Mouse (Mus musculus) R1 (cell line): ENCODE results near the gene Gm8677.
"Not testable (repeated sequence)": the region's sequence is repeated elsewhere in the genome, so short reads cannot be mapped to it uniquely, and the experiment has no call there.

ENCODE experiments used
- DNase-seq: peaks from one replicate; pipeline ENCODE4 v3.0.0-alpha.2; 2018; ENCODE audit warnings: low read depth, low spot score

Gm8677 gene

GRCm38 (mm10) chr7:22534787-22535186 is at the start of gene Gm8677:
TSS of gene Gm8677 (minus strand) at chr7:22534887.
- DNase-seq = not testable (repeated sequence)

- not testable (repeated sequence) for DNase-seq
Observed at GRCm38 (mm10) chr7:22565243-22565642, 30.6 kb upstream of the Gm8677 start, which contains the start of gene Gm4201. TSS of gene Gm4201 (minus strand) at chr7:22565343.

- DNase-seq = not testable (repeated sequence)
Observed at GRCm38 (mm10) chr7:22522667-22523066, 12.0 kb downstream of the Gm8677 start, which contains the start of gene Vmn1r152. TSS of gene Vmn1r152 (plus strand) at chr7:22522967.

GRCm38 (mm10) chr7:22499578-22499977 is 35.1 kb downstream of the Gm8677 start, which contains the start of gene Vmn1r151:
TSS of gene Vmn1r151 (minus strand) at chr7:22499678.
- DNase-seq = not testable (repeated sequence)
